Mouse (Mus musculus): ENCODE data around the gene Ptprk. TPM values are rescaled to one million over a fixed set of nuclear protein-coding genes. Genes with fewer than 3 reads are reported as not detected.

Ptprk gene
- polyA plus RNA-seq, 1 experiment from 2014 or later = 15.2 TPM

DNA sequence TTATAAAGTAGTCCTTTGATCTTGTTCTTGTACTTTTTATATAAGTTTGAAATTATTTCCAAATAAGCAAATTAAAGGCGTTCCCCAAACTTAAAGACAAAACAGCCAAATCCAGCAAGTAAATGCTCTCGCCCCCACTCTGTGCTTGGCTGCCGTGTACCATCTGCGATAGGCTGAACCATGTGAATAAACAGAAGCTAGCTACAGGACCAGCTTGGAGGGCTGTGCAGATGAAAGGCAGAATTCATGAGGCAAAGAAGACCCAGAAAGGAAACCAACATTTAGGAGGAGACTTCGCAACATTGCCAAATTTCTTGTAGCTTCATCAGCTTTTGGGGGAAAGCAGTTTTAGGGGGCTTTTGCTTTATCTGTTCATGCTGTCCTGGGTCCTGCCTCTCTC is 53.4 kb downstream of the Ptprk start:
- no peaks in the 10 kb centered on the region for H3K36me3 ChIP-seq (ENCODE audit: control insufficient read depth, insufficient read depth, low read length)
- no peaks in the 10 kb centered on the region for H3K4me1 ChIP-seq (replicated peaks; ENCODE audit: control insufficient read depth, insufficient read depth, low read length)
- no peak overlapping the region for H3K4me2 ChIP-seq
- H3K4me3 ChIP-seq (ENCODE audit: low read depth, low read length) = no peak overlapping the region
- H3K9ac ChIP-seq (ENCODE audit: low read depth, low read length) = no peak overlapping the region
- DNase-seq (ENCODE audit: low spot score) = no peak
- WGBS = 86% methylated on average over 5 of the region's 5 CpGs
- no peaks in the 10 kb centered on the region for H3K27me3 ChIP-seq (replicated peaks; ENCODE audit: control insufficient read depth, insufficient read depth, low read length)
- ATAC-seq (replicated peaks; ENCODE audit: low FRiP score) = no peak
- H3K27ac ChIP-seq (ENCODE audit: low read depth, low read length) = no peak overlapping the region
- H3K9me3 ChIP-seq (ENCODE audit: control insufficient read depth, low read length) = no peaks in the 10 kb centered on the region

DNA sequence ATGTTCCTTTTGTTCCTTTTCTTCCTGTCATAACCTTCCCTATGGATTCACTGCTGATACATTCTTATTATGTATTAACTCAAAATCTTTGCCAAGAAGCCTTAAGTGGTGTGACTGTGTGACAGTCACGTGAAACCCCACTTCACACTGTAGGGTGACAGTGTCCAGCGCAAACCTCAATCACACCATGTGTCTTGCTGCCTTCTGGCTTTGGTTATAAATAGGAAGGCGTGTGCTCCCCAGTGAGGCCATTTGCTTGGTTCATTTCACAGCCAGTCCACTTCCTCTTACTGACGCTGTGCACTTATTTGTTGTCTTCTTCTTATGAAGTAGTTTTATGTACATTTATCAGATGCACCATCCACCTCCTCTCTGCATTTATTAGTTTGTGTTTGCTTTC is 53.8 kb downstream of the Ptprk start:
- no peaks in the 10 kb centered on the region for H3K4me1 ChIP-seq (replicated peaks; ENCODE audit: control insufficient read depth, insufficient read depth, low read length)
- ATAC-seq (replicated peaks; ENCODE audit: low FRiP score) = no peak
- H3K9ac ChIP-seq (ENCODE audit: low read depth, low read length) = no peak overlapping the region
- no peaks in the 10 kb centered on the region for H3K36me3 ChIP-seq (ENCODE audit: control insufficient read depth, insufficient read depth, low read length)
- no peak overlapping the region for H3K27ac ChIP-seq (ENCODE audit: low read depth, low read length)
- no peak overlapping the region for H3K4me2 ChIP-seq
- no peaks in the 10 kb centered on the region for H3K27me3 ChIP-seq (replicated peaks; ENCODE audit: control insufficient read depth, insufficient read depth, low read length)
- 62% methylated on average over 4 of the region's 4 CpGs for WGBS
- no peak overlapping the region for H3K4me3 ChIP-seq (ENCODE audit: low read depth, low read length)
- no peak for DNase-seq (ENCODE audit: low spot score)
- no peaks in the 10 kb centered on the region for H3K9me3 ChIP-seq (ENCODE audit: control insufficient read depth, low read length)

DNA sequence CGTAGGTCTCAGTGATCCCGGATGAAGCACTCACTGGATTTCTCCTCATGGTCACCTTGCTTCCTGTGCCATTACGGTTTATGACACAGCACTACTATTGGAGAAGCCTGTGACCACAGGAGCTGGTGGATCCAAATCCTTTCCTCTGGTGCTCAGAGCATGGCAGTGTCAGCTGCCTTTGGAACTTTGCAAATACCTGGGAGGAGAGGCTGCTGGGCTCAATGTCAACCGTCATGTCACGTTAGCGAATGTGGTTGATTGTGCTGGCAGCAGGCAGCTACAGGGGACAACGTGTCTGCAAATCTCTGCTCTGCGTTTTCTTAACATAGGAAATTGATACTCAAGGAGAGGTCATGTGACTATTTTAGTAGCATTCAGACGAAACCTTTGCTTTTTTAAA is 55.8 kb downstream of the Ptprk start:
- no peak overlapping the region for H3K9ac ChIP-seq (ENCODE audit: low read depth, low read length)
- H3K4me2 ChIP-seq = no peak overlapping the region
- H3K9me3 ChIP-seq (ENCODE audit: control insufficient read depth, low read length) = no peaks in the 10 kb centered on the region
- H3K4me3 ChIP-seq (ENCODE audit: low read depth, low read length) = no peak overlapping the region
- H3K4me1 ChIP-seq (replicated peaks; ENCODE audit: control insufficient read depth, insufficient read depth, low read length) = no peaks in the 10 kb centered on the region
- ATAC-seq (replicated peaks; ENCODE audit: low FRiP score) (no peak), DNase-seq (ENCODE audit: low spot score) (no peak)
- H3K27ac ChIP-seq (ENCODE audit: low read depth, low read length) = no peak overlapping the region
- H3K36me3 ChIP-seq (ENCODE audit: control insufficient read depth, insufficient read depth, low read length) = no peaks in the 10 kb centered on the region
- WGBS = 82% methylated on average over 9 of the region's 9 CpGs
- H3K27me3 ChIP-seq (replicated peaks; ENCODE audit: control insufficient read depth, insufficient read depth, low read length) = no peaks in the 10 kb centered on the region

DNA sequence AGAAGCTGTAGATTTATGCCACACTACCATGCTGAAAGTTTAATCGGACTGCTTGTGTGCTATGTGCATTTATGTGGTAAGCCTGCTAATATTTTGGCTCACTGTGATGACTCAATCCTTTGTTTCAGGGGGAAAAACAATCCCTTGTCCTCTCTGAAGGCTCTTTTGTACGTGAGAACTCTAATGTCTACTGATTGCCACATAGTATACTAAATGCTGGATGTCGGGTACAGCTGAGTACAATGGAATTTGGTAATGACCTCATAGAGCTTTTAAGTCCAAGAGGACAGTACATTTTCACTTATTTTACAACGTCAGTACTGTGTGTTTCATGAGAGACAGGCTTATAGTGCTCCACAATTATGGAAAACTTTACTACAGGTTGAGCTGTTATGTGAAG is 59.1 kb downstream of the Ptprk start:
- ATAC-seq (replicated peaks; ENCODE audit: low FRiP score) (no peak), DNase-seq (ENCODE audit: low spot score) (no peak)
- no peaks in the 10 kb centered on the region for H3K9me3 ChIP-seq (ENCODE audit: control insufficient read depth, low read length)
- no peak overlapping the region for H3K4me2 ChIP-seq
- no peak overlapping the region for H3K9ac ChIP-seq (ENCODE audit: low read depth, low read length)
- H3K4me3 ChIP-seq (ENCODE audit: low read depth, low read length) = no peak overlapping the region
- H3K27me3 ChIP-seq (replicated peaks; ENCODE audit: control insufficient read depth, insufficient read depth, low read length) = no peaks in the 10 kb centered on the region
- no peaks in the 10 kb centered on the region for H3K4me1 ChIP-seq (replicated peaks; ENCODE audit: control insufficient read depth, insufficient read depth, low read length)
- H3K27ac ChIP-seq (ENCODE audit: low read depth, low read length) = no peak overlapping the region
- no peaks in the 10 kb centered on the region for H3K36me3 ChIP-seq (ENCODE audit: control insufficient read depth, insufficient read depth, low read length)
- WGBS = 79% methylated on average over 4 of the region's 4 CpGs

DNA sequence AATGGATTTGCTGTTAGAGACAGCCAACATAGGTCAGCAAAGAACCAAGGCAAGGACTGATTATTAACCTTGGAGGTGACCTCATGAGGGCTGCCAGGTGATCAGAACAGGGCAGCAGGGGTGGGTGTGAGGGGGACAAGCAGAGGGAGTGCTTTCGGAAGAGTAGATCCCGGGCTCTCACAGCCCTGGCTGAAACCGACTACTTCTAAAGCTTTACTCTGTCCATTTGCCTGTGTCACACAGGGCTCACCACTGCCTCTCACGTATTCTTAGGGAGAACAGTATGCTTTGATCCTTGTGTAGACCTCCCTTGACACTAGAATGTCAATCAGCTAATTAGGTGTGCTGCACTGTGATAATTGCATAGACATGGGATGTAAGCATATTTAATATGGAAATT is 63.8 kb downstream of the Ptprk start:
- H3K36me3 ChIP-seq (ENCODE audit: control insufficient read depth, insufficient read depth, low read length) = no peaks in the 10 kb centered on the region
- ATAC-seq (replicated peaks; ENCODE audit: low FRiP score) = no peak
- no peaks in the 10 kb centered on the region for H3K4me1 ChIP-seq (replicated peaks; ENCODE audit: control insufficient read depth, insufficient read depth, low read length)
- DNase-seq (ENCODE audit: low spot score) = no peak
- no peak overlapping the region for H3K4me2 ChIP-seq
- H3K9ac ChIP-seq (ENCODE audit: low read depth, low read length) = no peak overlapping the region
- WGBS = 66% methylated on average over 4 of the region's 4 CpGs
- H3K9me3 ChIP-seq (ENCODE audit: control insufficient read depth, low read length) = no peaks in the 10 kb centered on the region
- no peak overlapping the region for H3K27ac ChIP-seq (ENCODE audit: low read depth, low read length)
- no peak overlapping the region for H3K4me3 ChIP-seq (ENCODE audit: low read depth, low read length)
- H3K27me3 ChIP-seq (replicated peaks; ENCODE audit: control insufficient read depth, insufficient read depth, low read length) = no peaks in the 10 kb centered on the region

DNA sequence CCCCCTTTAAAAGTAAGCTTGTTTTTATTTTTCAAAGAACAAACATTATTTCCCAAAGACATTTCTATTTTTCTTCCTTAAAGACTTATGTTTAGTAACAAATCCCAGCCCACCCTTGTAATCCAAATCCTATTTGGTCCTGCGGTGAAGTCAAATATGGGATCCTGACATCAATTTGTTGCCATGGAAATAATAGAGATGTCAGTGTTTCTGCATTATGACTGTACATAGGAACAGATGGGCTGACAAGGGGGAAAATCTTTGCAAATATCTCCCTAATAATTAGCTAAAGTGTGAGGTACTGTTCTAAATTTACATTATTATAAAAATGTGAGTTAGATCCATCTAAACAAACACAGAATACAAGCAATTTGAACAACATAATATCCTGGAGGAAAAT is 69.8 kb downstream of the Ptprk start:
- H3K9ac ChIP-seq (ENCODE audit: low read depth, low read length) = no peak overlapping the region
- no peak overlapping the region for H3K27ac ChIP-seq (ENCODE audit: low read depth, low read length)
- H3K4me1 ChIP-seq (replicated peaks; ENCODE audit: control insufficient read depth, insufficient read depth, low read length) = no peaks in the 10 kb centered on the region
- H3K27me3 ChIP-seq (replicated peaks; ENCODE audit: control insufficient read depth, insufficient read depth, low read length) = no peaks in the 10 kb centered on the region
- H3K36me3 ChIP-seq (ENCODE audit: control insufficient read depth, insufficient read depth, low read length) = no peaks in the 10 kb centered on the region
- DNase-seq (ENCODE audit: low spot score) (no peak), ATAC-seq (replicated peaks; ENCODE audit: low FRiP score) (no peak)
- no peak overlapping the region for H3K4me3 ChIP-seq (ENCODE audit: low read depth, low read length)
- H3K4me2 ChIP-seq = no peak overlapping the region
- H3K9me3 ChIP-seq (ENCODE audit: control insufficient read depth, low read length) = no peaks in the 10 kb centered on the region
- 83% methylated on average over 1 of the region's 1 CpGs for WGBS

DNA sequence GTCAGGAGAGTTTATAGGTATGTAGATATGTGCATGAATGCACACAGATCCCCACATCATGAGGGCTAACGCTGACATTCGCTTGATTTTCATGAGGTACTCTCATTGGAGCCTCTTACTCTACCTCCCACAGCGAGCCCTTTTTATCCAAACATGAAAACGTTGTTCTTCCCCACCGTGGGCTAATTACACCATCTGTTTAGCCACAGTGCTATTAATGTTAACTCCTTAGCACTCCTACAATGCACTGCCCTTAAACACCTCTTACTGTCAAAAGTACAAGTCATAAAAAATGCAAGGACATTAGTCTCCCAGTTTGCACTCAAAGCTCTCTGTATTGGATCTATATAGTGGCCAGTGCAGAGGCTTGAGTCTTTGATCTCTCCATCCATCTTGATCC is 70.7 kb downstream of the Ptprk start:
- no peaks in the 10 kb centered on the region for H3K36me3 ChIP-seq (ENCODE audit: control insufficient read depth, insufficient read depth, low read length)
- no peak for ATAC-seq (replicated peaks; ENCODE audit: low FRiP score)
- no peak overlapping the region for H3K9ac ChIP-seq (ENCODE audit: low read depth, low read length)
- no peak for DNase-seq (ENCODE audit: low spot score)
- H3K4me3 ChIP-seq (ENCODE audit: low read depth, low read length) = no peak overlapping the region
- H3K9me3 ChIP-seq (ENCODE audit: control insufficient read depth, low read length) = no peaks in the 10 kb centered on the region
- no peak overlapping the region for H3K27ac ChIP-seq (ENCODE audit: low read depth, low read length)
- H3K4me2 ChIP-seq = no peak overlapping the region
- no peaks in the 10 kb centered on the region for H3K4me1 ChIP-seq (replicated peaks; ENCODE audit: control insufficient read depth, insufficient read depth, low read length)
- H3K27me3 ChIP-seq (replicated peaks; ENCODE audit: control insufficient read depth, insufficient read depth, low read length) = no peaks in the 10 kb centered on the region
- WGBS = 69% methylated on average over 5 of the region's 5 CpGs

DNA sequence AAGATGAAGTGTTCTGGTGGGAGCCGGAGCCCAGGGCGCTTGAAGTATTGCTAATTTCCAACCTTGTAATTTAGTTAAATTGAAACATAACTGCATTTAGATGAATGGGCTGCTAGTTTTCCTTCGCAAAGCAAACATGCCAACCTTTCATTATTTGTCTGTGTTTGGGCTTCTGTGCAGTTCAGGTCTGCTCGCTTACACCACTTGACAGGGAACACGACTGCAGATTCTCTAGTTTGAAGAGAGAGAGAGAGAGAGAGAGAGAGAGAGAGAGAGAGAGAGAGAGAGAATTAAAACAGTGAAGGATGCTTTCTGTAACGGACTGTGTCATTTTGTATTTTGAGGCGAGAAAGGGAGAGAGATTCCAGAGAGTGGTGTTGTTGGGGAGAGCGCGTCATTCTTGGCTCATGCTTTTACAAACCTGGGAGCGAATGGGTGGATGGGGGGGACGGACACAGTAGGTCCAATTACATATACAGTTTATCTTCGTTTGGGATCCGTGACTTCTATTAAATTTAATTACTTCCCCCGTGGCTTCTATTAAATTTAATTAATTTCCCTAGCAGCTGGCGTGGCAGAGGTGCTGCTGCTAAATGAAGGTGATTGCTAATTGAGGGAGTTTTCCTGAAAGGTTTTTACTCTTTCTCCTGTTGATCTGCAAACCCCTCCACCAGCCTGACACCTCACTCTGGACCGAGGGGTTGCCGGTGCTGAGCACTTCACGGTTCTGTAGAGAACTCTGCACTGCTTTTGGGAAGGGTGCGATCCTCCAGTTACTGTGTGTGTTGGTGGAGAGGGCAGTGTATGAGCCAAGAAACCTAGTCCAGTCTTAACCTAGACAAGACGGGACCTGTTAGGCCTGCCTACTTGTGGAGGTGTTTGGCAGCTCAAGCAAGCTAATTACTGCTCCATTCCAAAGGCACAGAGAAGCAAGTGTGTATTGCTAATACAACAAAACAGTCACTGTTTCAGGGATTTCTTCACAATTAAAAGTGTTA is 81.4 kb downstream of the Ptprk start:
- Histone ChIP-seq H3K4me3 (ENCODE audit: low read depth, low read length) (no peak overlapping the region), H3K4me2 (no peak overlapping the region), H3K9ac (ENCODE audit: low read depth, low read length) (no peak overlapping the region), H3K4me1 (replicated peaks; ENCODE audit: control insufficient read depth, insufficient read depth, low read length) (no peaks in the 10 kb centered on the region), H3K27me3 (replicated peaks; ENCODE audit: control insufficient read depth, insufficient read depth, low read length) (no peaks in the 10 kb centered on the region), H3K27ac (ENCODE audit: low read depth, low read length) (no peak overlapping the region), H3K9me3 (ENCODE audit: control insufficient read depth, low read length) (no peaks in the 10 kb centered on the region), H3K36me3 (ENCODE audit: control insufficient read depth, insufficient read depth, low read length) (no peaks in the 10 kb centered on the region)
- no peak for DNase-seq (ENCODE audit: low spot score)
- 83% methylated on average over 20 of the region's 20 CpGs for WGBS
- no peak for ATAC-seq (replicated peaks; ENCODE audit: low FRiP score)

DNA sequence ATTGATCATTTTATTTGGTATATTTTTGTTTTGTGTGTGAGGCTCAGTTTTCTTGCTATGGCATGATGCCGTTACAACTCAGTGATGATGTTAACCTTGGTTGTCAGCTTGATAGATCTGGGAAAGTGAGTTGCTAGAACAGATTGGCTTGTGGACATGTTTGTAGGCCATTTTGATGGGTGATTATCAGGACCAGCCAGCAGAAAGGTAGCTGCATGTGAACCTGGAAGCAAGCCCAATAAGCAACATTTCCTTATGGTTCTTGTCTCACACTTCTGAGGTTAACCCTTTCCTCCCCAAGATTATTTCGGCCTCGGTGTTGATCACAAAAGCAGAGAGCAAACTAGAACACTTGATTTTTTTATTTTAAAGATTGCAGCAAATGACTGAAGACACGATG is 85.1 kb downstream of the Ptprk start:
- Histone ChIP-seq H3K4me2 (no peak overlapping the region), H3K4me1 (replicated peaks; ENCODE audit: control insufficient read depth, insufficient read depth, low read length) (no peaks in the 10 kb centered on the region), H3K4me3 (ENCODE audit: low read depth, low read length) (no peak overlapping the region), H3K9ac (ENCODE audit: low read depth, low read length) (no peak overlapping the region), H3K27me3 (replicated peaks; ENCODE audit: control insufficient read depth, insufficient read depth, low read length) (no peaks in the 10 kb centered on the region), H3K9me3 (ENCODE audit: control insufficient read depth, low read length) (no peaks in the 10 kb centered on the region), H3K36me3 (ENCODE audit: control insufficient read depth, insufficient read depth, low read length) (no peaks in the 10 kb centered on the region), H3K27ac (ENCODE audit: low read depth, low read length) (no peak overlapping the region)
- ATAC-seq (replicated peaks; ENCODE audit: low FRiP score) (no peak), DNase-seq (ENCODE audit: low spot score) (no peak)
- WGBS = 85% methylated on average over 4 of the region's 4 CpGs

Data from liver, embryonic 11.5 days (tissue).